In the genomic region with DNA sequence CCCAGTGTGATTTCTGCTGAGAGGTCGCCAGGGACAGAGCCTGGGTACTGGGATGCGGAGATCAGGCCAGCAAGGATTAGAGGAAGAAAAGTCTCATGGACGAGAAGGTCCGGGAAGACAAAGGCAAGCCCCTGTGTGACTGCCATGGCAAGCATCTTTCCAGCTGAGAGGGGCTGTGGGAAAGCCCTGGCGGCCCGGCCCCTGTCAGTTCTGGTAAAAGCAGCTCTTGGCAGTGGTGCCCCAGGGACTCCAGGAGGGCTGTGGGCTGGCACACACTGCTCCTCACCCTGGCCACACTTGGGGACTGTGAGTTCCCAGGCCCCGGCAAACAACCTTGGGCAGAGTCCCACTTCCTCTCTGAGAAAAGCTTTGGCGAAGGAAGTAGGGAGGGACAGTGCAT, we compare ENCODE assay signal across 10 mouse cellular contexts.
DNase-seq lines count a peak whose midpoint lies in the region; ATAC-seq lines count a peak whose summit lies in the region.
"Had no signal": no experiment of that assay in that cellular context is flagged by ENCODE, and none has a peak within 500 bp of the region (broad histone marks: within the 10 kb centered on the region; RNA-seq: fewer than 3 reads in every experiment).

No protein-coding gene starts in this region.

- no peaks in the 10 kb centered on the region for H3K9me3 ChIP-seq in neural tube, embryonic 13.5 days
- H3K9me3 ChIP-seq in forebrain, embryonic 15.5 days: no peaks in the 10 kb centered on the region
- no peaks in the 10 kb centered on the region for H3K9me3 ChIP-seq in liver, embryonic 11.5 days (ENCODE audit: control insufficient read depth, low read length)
- H3K9me3 ChIP-seq: embryonic facial prominence, embryonic 15.5 days; neural tube, embryonic 12.5 days had no signal

- DNase-seq in neural tube, embryonic 10.5 days (ENCODE audit: extremely low spot score, low spot score): no peak
- peak; percentile 86 for DNase-seq in left cerebral cortex, postnatal 4 days
- peak; percentile 53 for DNase-seq in testis, postnatal 10 days (ENCODE audit: low spot score)
- no peak for DNase-seq in spleen, adult 12 weeks (ENCODE audit: low spot score)
- no peak for DNase-seq in liver, embryonic 11.5 days (ENCODE audit: low spot score)
- no peak for DNase-seq in adrenal gland, adult 18-20 months (ENCODE audit: low spot score in 2 of 2)

- H3K27ac ChIP-seq in neural tube, embryonic 13.5 days (replicated peaks): peak overlapping the region; percentile 61
- H3K27ac ChIP-seq in forebrain, embryonic 15.5 days (replicated peaks): peak overlapping the region; percentile 35; the same call in 1 of the 2 replicates
- no peak overlapping the region for H3K27ac ChIP-seq in liver, embryonic 11.5 days (ENCODE audit: low read depth, low read length)
- H3K27ac ChIP-seq: embryonic facial prominence, embryonic 15.5 days; neural tube, embryonic 12.5 days had no signal

- WGBS in neural tube, embryonic 13.5 days: 43% methylated on average over 8 of the region's 8 CpGs
- 24% methylated on average over 8 of the region's 8 CpGs for WGBS in forebrain, embryonic 15.5 days
- WGBS in liver, embryonic 11.5 days: 67% methylated on average over 8 of the region's 8 CpGs

- peak; percentile 26; the same call in 1 of the 2 replicates for ATAC-seq in neural tube, embryonic 13.5 days (ENCODE audit: low read depth)
- peak; percentile 73 for ATAC-seq in forebrain, embryonic 15.5 days (replicated peaks)
- ATAC-seq in liver, embryonic 11.5 days (replicated peaks; ENCODE audit: low FRiP score): no peak

- no peak overlapping the region for H3K9ac ChIP-seq in neural tube, embryonic 13.5 days
- H3K9ac ChIP-seq in forebrain, embryonic 15.5 days (replicated peaks): no peak overlapping the region
- H3K9ac ChIP-seq in liver, embryonic 11.5 days (ENCODE audit: low read depth, low read length): no peak overlapping the region
- H3K9ac ChIP-seq: embryonic facial prominence, embryonic 15.5 days; neural tube, embryonic 12.5 days had no signal

- H3K36me3 ChIP-seq in neural tube, embryonic 13.5 days: no peaks in the 10 kb centered on the region
- H3K36me3 ChIP-seq in forebrain, embryonic 15.5 days: no peaks in the 10 kb centered on the region
- no peaks in the 10 kb centered on the region for H3K36me3 ChIP-seq in liver, embryonic 11.5 days (ENCODE audit: control insufficient read depth, insufficient read depth, low read length)
- H3K36me3 ChIP-seq: embryonic facial prominence, embryonic 15.5 days; neural tube, embryonic 12.5 days had no signal

- H3K4me1 ChIP-seq in neural tube, embryonic 13.5 days (replicated peaks): peaks cover 53% of the 10 kb centered on the region
- peaks cover 23% of the 10 kb centered on the region for H3K4me1 ChIP-seq in forebrain, embryonic 15.5 days
- no peaks in the 10 kb centered on the region; the same call in 1 of the 2 replicates for H3K4me1 ChIP-seq in liver, embryonic 11.5 days (replicated peaks; ENCODE audit: control insufficient read depth, insufficient read depth, low read length)

- no peak overlapping the region for H3K4me2 ChIP-seq in neural tube, embryonic 13.5 days
- no peak overlapping the region for H3K4me2 ChIP-seq in forebrain, embryonic 15.5 days (replicated peaks)
- H3K4me2 ChIP-seq in liver, embryonic 11.5 days: no peak overlapping the region
- H3K4me2 ChIP-seq: embryonic facial prominence, embryonic 15.5 days; neural tube, embryonic 12.5 days had no signal

- H3K4me3 ChIP-seq in neural tube, embryonic 13.5 days: no peak overlapping the region
- no peak overlapping the region for H3K4me3 ChIP-seq in forebrain, embryonic 15.5 days
- H3K4me3 ChIP-seq in liver, embryonic 11.5 days (ENCODE audit: low read depth, low read length): no peak overlapping the region
- H3K4me3 ChIP-seq: embryonic facial prominence, embryonic 15.5 days; neural tube, embryonic 12.5 days had no signal

- intact Hi-C loops in left cerebral cortex, postnatal 4 days (cut with DNase I): no loop called here

- H3K27me3 ChIP-seq in neural tube, embryonic 13.5 days: no peaks in the 10 kb centered on the region
- no peaks in the 10 kb centered on the region for H3K27me3 ChIP-seq in forebrain, embryonic 15.5 days
- H3K27me3 ChIP-seq in liver, embryonic 11.5 days (replicated peaks; ENCODE audit: control insufficient read depth, insufficient read depth, low read length): no peaks in the 10 kb centered on the region
- H3K27me3 ChIP-seq: embryonic facial prominence, embryonic 15.5 days; neural tube, embryonic 12.5 days had no signal

Comparison
In these comparisons a context has a peak if more than half of its experiments do, and no peak if none do; other contexts are left out.
1. DNase-seq: peak in left cerebral cortex, postnatal 4 days (single experiment) and testis, postnatal 10 days (single experiment); none in neural tube, embryonic 10.5 days (single experiment), spleen, adult 12 weeks (single experiment), liver, embryonic 11.5 days (single experiment) and adrenal gland, adult 18-20 months (0 of 2).